Mouse (Mus musculus) brain, adult 2 months (tissue): ENCODE data around the gene Gdf15.

Experiments used
- DNase-seq: peaks from one replicate; pipeline ENCODE4 v3.0.0; 2011; ENCODE audit warnings: low read depth, low spot score

Gdf15 gene

GRCm38 (mm10) chr8:70629574-70630531 is 2.4 kb downstream of the Gdf15 start:
- peak; percentile 94 for DNase-seq

GRCm38 (mm10) chr8:70628986-70629490 is 3.2 kb downstream of the Gdf15 start:
- no peak for DNase-seq

DNA sequence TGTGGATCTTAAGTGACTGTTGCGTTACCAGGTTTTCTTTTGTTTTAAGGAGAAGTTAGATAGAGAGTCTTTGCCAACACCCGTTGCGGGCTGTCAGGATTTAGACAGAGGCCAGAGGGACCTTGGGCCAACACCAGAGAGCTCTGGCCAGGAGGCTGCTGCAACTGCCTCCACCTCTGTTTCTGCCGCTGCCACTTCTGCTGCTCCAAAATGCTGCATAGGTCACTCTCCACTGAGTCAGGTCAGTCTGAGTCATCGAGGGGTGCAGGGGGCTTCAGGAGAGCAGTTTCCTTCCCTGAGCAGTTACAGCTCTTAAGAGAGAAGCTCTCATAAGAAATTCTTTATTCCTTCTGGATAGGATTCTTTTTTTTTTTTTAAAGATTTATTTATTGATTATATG is 5.2 kb downstream of the Gdf15 start:
- DNase-seq, result no peak

DNA sequence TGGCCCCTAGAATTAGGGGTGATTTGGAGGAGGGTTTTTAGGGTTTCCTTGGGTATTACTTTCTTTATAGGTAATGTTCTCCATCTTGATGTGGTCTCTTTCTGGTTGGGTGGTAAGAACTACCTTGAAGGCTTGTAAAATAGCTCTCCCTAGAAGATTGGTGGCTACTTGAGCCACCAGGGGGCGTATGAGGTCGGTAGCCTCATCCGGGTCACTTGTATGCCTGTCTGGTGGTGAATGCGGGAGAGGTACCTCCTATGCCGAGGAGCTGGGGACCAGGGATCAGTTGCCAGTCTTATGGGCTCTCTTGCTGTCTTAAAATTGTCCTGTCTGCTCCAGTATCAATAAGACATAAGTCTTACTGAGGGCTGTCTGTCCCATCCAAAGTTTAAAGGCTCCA is 7.2 kb downstream of the Gdf15 start:
- peak; percentile 47 for DNase-seq

- no peak for DNase-seq
These were observed 10.0 kb downstream of the Gdf15 start for GRCm38 (mm10) chr8:70622220-70622619.

DNA sequence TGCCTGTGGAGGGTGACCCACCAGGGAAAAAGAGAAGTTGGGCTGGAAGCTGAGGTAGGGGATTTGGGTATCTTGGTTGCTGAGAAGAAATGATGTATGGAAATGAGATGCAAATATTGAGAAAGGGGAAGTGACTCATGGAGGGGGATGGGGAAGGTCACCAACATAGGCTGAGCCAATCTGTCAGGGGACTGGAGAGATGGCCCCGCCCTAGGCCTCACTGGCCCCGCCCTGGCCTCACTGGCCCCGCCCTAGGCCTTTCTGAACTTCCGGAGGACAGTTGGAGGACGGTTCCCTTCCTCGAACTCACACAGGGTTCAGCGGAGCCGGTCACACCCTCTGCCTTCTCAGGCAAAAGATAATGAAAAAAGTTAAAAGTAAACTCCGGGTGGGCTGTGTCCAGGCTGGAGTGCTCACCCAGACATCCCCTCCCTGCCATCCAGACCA is 13.3 kb downstream of the Gdf15 start:
- DNase-seq, result peak; percentile 51

GRCm38 (mm10) chr8:70617985-70618384 is 14.3 kb downstream of the Gdf15 start:
- DNase-seq, result no peak

- DNase-seq, result no peak
These were observed 15.6 kb downstream of the Gdf15 start for GRCm38 (mm10) chr8:70616645-70617044.

- no peak for DNase-seq
These were observed 16.4 kb downstream of the Gdf15 start, which contains the start of gene Lrrc25 for GRCm38 (mm10) chr8:70615894-70616293. Gene Lrrc25 (plus strand): TSS chr8:70616155.

DNA sequence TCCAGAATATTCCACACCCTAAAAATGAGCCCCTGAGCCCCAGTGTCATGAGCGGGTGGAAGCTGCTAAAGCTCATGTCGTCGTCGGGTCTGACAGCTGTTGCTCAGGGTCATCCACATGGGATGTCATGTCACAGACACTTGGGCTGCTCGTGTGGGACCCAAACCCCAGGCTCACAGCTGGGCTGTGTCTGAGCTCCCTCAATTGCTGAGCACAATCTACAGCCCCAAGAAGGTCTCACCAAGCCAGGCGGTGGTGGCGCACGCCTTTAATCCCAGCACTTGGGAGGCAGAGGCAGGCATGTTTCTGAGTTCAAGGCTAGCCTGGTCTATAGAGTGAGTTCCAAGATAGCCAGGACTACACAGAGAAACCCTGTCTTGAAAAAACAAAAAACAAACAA is 17.0 kb downstream of the Gdf15 start:
- DNase-seq, result no peak

DNA sequence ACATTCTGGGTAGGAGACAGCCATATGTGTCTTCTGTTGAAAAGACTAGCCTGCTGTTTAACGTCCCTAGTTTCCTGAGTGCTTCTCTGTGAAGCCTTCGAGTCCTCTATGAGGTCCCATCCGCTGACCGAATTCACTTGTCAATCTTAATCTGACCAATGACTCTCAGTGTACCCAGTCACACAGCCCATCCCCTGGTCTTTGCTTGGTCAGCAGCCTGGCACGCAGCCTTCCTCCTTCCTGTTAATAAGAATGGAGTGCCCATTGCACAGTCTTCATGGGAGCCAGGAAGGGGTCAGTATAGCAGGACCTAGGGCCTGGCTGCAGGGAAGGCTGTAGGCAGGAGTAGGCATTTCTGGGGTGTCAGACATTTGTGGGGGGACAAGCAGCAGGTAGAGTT is 17.8 kb downstream of the Gdf15 start:
- DNase-seq, result no peak

- DNase-seq, result no peak
These were observed 18.5 kb downstream of the Gdf15 start for GRCm38 (mm10) chr8:70613763-70614162.

- DNase-seq, result peak; percentile 87
These were observed 20.4 kb downstream of the Gdf15 start for GRCm38 (mm10) chr8:70611849-70612248.

GRCm38 (mm10) chr8:70610796-70611771 is 21.2 kb downstream of the Gdf15 start:
- peak; percentile 64 for DNase-seq

- DNase-seq, result peak; percentile 94
These were observed 22.1 kb downstream of the Gdf15 start for GRCm38 (mm10) chr8:70609849-70610795.

DNA sequence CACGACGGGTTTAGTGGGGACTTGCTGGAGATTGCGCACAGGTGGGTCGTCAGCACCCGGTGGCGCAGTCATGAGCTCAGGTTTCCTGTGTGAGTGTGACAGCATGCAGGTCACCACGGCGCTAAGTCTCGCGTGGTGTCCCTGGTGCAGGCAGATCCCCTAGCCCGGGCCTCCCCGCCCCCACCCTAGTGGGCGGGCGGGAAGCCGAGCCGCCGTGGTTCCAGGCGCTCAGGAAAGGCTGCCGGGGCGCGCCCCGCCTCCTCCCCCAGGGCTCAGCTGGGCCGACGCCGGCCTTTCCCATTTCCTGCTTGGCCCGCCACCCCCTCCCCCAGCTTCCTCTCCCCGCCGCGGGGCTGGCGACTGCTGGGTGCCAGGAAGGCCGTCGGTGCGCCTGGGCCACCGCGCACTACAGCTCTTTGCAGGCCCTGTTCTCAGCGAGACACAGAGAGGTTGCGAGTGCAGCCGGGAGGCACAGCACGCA is 22.8 kb downstream of the Gdf15 start:
- peak; percentile 65 for DNase-seq

- no peak for DNase-seq
These were observed 23.4 kb downstream of the Gdf15 start, which contains the start of gene Ssbp4 for GRCm38 (mm10) chr8:70608749-70609367. Gene Ssbp4 (minus strand): TSS chr8:70608872.

DNA sequence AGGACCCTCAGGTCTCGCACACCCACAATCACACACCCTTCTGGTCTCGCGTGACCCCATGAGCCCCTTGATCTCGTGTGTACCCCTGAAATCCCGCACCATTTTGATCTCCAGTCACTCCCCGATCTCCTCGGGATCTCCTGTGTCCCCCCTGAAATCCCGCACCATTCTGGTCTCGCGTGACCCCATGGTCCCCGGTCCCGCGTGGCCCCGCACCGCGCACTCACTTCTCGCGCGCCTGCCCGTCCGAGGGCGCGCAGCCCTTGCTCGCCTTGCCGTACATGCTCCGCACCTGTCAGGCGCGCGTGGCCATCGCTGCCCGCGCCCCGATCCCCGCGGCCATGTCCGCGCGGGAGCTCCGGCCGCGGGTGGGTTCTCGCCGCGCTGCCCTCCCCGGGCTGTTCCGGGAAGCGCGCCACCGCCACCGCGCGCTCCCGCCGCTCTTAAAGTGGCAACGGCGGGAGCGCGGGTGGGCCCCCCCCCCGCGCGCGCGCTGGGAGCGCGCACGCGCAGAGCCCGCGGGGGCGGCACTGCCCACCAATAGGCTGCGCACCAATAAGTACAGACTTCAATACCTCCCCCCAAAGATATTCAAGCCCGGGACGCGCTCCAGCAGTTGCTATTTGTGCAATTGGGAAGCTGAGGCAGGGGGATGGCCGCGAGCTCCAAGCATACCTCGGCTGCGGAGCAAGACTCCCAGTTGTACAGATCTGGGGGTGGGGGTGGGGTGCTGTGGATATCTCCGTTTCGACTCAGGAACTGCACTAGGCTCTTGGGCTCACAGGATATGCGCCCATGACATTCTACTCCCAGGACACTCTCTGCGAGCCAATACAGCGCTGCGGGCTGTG is 24.1 kb downstream of the Gdf15 start:
- peak; percentile 76 for DNase-seq

DNA sequence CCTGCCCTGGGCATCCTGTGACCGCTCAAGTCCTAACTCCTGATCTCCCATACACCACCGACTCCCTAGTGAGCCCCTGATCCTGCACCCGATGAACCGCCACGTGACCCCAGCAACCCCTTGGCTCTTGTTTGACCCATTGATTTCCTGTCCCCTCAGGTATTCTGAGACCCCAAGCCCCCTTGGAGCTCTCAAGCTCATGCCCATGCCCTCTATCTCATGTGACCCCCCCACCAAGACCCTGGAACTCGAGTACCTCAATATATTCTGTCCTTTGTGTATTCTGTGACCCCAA is 24.7 kb downstream of the Gdf15 start:
- no peak for DNase-seq
